Mouse (Mus musculus) erythroblast, embryonic 14.5 days (primary cell): ENCODE results near the gene Sipa1l3. TPM values are rescaled to one million over a fixed set of nuclear protein-coding genes. Genes with fewer than 3 reads are reported as not detected.

Source experiments
- H3K27me3 ChIP-seq: 2 replicates; pipeline ENCODE4 v1.6.1; 2012; ENCODE audit warnings: inconsistent platforms; ENCODE audit not compliant: control insufficient read depth
- H3K36me3 ChIP-seq: 2 replicates; pipeline ENCODE4 v1.6.1; 2012; ENCODE audit warnings: mild to moderate bottlenecking, inconsistent platforms; ENCODE audit not compliant: control insufficient read depth
- H3K4me1 ChIP-seq: 2 replicates; pipeline ENCODE4 v1.6.1; 2012; ENCODE audit warnings: inconsistent platforms; ENCODE audit not compliant: control insufficient read depth
- H3K4me3 ChIP-seq: replicated peaks from 2 replicates; pipeline ENCODE3; 2012; ENCODE audit warnings: moderate library complexity, mild to moderate bottlenecking, inconsistent platforms
- H3K9me3 ChIP-seq: 2 replicates; pipeline ENCODE4 v1.6.1; 2012; ENCODE audit warnings: low read length, inconsistent platforms, mixed read lengths; ENCODE audit not compliant: control insufficient read depth
- GATA1 ChIP-seq: IDR thresholded peaks from 2 replicates; pipeline ENCODE4 v1.6.1; 2012; ENCODE audit warnings: low read length, inconsistent platforms, mixed read lengths
- TAL1 ChIP-seq: IDR thresholded peaks from 3 replicates; pipeline ENCODE4 v1.6.1; 2012; ENCODE audit warnings: low read length, inconsistent platforms, mixed read lengths
- polyA plus RNA-seq: library from polyadenylated mRNA; stranded (reverse); fragments of >175 nt; gene quantifications from 2 replicates; pipeline ENCODE4 v1.2.3, GENCODE M21; 2012

Sipa1l3 gene
- polyA plus RNA-seq, result 2.0 and 2.2 TPM in 2 replicates

GRCm38 (mm10) chr7:29518421-29519210 lies at the start of gene Sipa1l3:
Gene Sipa1l3, minus strand, starts transcription at chr7:29518641.
- H3K4me3 ChIP-seq, result peak within 1 kb of the TSS; percentile 93
- H3K27me3 ChIP-seq, result no peaks in the 10 kb centered on the region
- TF ChIP-seq TAL1, result no peak
- TF ChIP-seq GATA1, result no peak
- H3K4me1 ChIP-seq, result peaks cover 29% of the 10 kb centered on the region
- H3K9me3 ChIP-seq, result no peaks in the 10 kb centered on the region
- H3K36me3 ChIP-seq, result no peaks in the 10 kb centered on the region

GRCm38 (mm10) chr7:29563006-29563405 lies 44.6 kb upstream of the Sipa1l3 start:
- Histone ChIP-seq H3K27me3 (no peaks in the 10 kb centered on the region), H3K36me3 (no peaks in the 10 kb centered on the region), H3K4me3 (no peak overlapping the region), H3K4me1 (no peaks in the 10 kb centered on the region), H3K9me3 (no peaks in the 10 kb centered on the region)
- no peak for TF ChIP-seq TAL1
- TF ChIP-seq GATA1, result no peak

- no peaks in the 10 kb centered on the region for H3K27me3 ChIP-seq
- H3K4me1 ChIP-seq, result no peaks in the 10 kb centered on the region
- TF ChIP-seq TAL1 (no peak), GATA1 (no peak)
- no peak overlapping the region for H3K4me3 ChIP-seq
- no peaks in the 10 kb centered on the region for H3K9me3 ChIP-seq
- no peaks in the 10 kb centered on the region for H3K36me3 ChIP-seq
These were observed 42.6 kb upstream of the Sipa1l3 start for GRCm38 (mm10) chr7:29561046-29561445.

- no peaks in the 10 kb centered on the region for H3K4me1 ChIP-seq
- no peaks in the 10 kb centered on the region for H3K27me3 ChIP-seq
- no peak overlapping the region for H3K4me3 ChIP-seq
- no peaks in the 10 kb centered on the region for H3K9me3 ChIP-seq
- TF ChIP-seq TAL1 (no peak), GATA1 (no peak)
- H3K36me3 ChIP-seq, result no peaks in the 10 kb centered on the region
These were observed 40.8 kb upstream of the Sipa1l3 start for GRCm38 (mm10) chr7:29559290-29559689.

GRCm38 (mm10) chr7:29558744-29559143 lies 40.3 kb upstream of the Sipa1l3 start:
- TF ChIP-seq TAL1, result no peak
- TF ChIP-seq GATA1, result no peak
- Histone ChIP-seq H3K4me1 (no peaks in the 10 kb centered on the region), H3K9me3 (no peaks in the 10 kb centered on the region), H3K27me3 (no peaks in the 10 kb centered on the region), H3K4me3 (no peak overlapping the region), H3K36me3 (no peaks in the 10 kb centered on the region)

GRCm38 (mm10) chr7:29556283-29556682 lies 37.8 kb upstream of the Sipa1l3 start:
- H3K4me3 ChIP-seq, result no peak overlapping the region
- H3K27me3 ChIP-seq, result no peaks in the 10 kb centered on the region
- TF ChIP-seq GATA1 (no peak), TAL1 (no peak)
- no peaks in the 10 kb centered on the region for H3K36me3 ChIP-seq
- no peaks in the 10 kb centered on the region for H3K4me1 ChIP-seq
- no peaks in the 10 kb centered on the region for H3K9me3 ChIP-seq

- no peaks in the 10 kb centered on the region for H3K36me3 ChIP-seq
- H3K9me3 ChIP-seq, result no peaks in the 10 kb centered on the region
- no peak overlapping the region for H3K4me3 ChIP-seq
- TF ChIP-seq GATA1 (no peak), TAL1 (no peak)
- H3K4me1 ChIP-seq, result no peaks in the 10 kb centered on the region
- no peaks in the 10 kb centered on the region for H3K27me3 ChIP-seq
These were observed 37.1 kb upstream of the Sipa1l3 start for GRCm38 (mm10) chr7:29555521-29555920.

GRCm38 (mm10) chr7:29555051-29555450 lies 36.6 kb upstream of the Sipa1l3 start:
- no peak for TF ChIP-seq GATA1
- TF ChIP-seq TAL1, result no peak
- H3K4me1 ChIP-seq, result no peaks in the 10 kb centered on the region
- no peaks in the 10 kb centered on the region for H3K9me3 ChIP-seq
- no peaks in the 10 kb centered on the region for H3K36me3 ChIP-seq
- no peaks in the 10 kb centered on the region for H3K27me3 ChIP-seq
- no peak overlapping the region for H3K4me3 ChIP-seq

GRCm38 (mm10) chr7:29550691-29551090 lies 32.2 kb upstream of the Sipa1l3 start:
- TF ChIP-seq TAL1, result no peak
- no peak for TF ChIP-seq GATA1
- Histone ChIP-seq H3K4me1 (no peaks in the 10 kb centered on the region), H3K4me3 (no peak overlapping the region), H3K9me3 (no peaks in the 10 kb centered on the region), H3K27me3 (no peaks in the 10 kb centered on the region), H3K36me3 (no peaks in the 10 kb centered on the region)

GRCm38 (mm10) chr7:29541608-29542007 lies 23.2 kb upstream of the Sipa1l3 start:
- Histone ChIP-seq H3K36me3 (no peaks in the 10 kb centered on the region), H3K4me3 (no peak overlapping the region), H3K9me3 (peaks cover 2% of the 10 kb centered on the region; the same call in 1 of the 2 replicates), H3K4me1 (no peaks in the 10 kb centered on the region), H3K27me3 (no peaks in the 10 kb centered on the region)
- TF ChIP-seq TAL1 (no peak), GATA1 (no peak)
